Mouse (Mus musculus): ENCODE measurements around the gene Gm4027. TPM values are rescaled to one million over a fixed set of nuclear protein-coding genes. Genes with fewer than 3 reads are reported as not detected.
"Not testable (repeated sequence)": the region's sequence is repeated elsewhere in the genome, so short reads cannot be mapped to it uniquely, and the experiment has no call there.

The Gm4027 gene
- total RNA-seq (2021): not detected
- long read RNA-seq, experiment 1: 0 reads
- long read RNA-seq, experiment 2: 0 reads

GRCm38 (mm10) chr12:87618569-87618968, at the start of gene Gm4027:
TSS of gene Gm4027 (plus strand) at chr12:87618869.
- not testable (repeated sequence) for DNase-seq (ENCODE audit: low spot score in 2 of 2)

GRCm38 (mm10) chr12:87601388-87601787, 17.3 kb upstream of the Gm4027 start:
- not testable (repeated sequence) for DNase-seq (ENCODE audit: low spot score in 2 of 2)

DNA sequence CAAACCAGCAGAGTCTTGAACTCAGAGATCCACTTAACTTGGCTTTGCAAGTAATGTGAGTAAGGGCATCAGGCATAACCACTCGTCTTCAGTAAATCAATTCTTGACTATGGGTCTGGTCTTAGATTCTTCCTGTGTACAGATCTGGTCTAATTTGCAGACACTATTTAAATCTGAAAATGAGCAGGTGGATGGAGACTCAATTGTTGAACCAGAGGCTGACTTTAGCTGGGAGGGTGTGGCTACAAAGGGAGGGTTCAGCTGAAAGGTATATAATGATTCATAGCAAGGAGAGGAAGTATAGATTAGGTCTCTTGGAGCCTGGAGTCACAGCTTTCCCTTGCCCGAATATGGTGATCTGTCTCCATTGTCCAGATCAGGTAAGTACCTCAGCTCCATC, 16.3 kb upstream of the Gm4027 start, which contains the start of gene Oog1:
Oog1 (plus strand) TSS at position 301 of the 400 bp plus-strand sequence.
- DNase-seq (ENCODE audit: low spot score in 2 of 2): not testable (repeated sequence)

DNA sequence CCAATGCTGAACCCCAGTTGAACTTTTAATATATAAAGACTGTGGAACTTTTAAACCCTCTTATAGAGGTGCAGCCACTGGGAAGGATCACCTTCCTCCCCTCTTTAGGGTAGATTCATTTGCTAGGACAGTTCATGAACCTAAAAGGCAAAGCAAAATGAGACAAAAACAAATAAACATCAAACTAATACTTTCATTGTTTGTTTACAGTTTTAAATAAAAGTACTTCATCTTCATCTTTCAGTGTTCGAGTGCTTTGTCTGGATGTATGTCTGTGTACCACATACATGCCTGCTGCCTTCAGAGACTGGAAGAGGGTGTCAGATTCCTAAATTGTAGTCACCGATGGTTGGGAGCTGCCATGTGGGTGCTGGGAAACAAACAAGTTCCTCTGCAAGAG, 25.9 kb downstream of the Gm4027 start, which contains the start of gene Gm16381:
Gm16381 (minus strand) TSS at position 101 of the 400 bp plus-strand sequence.
- DNase-seq (ENCODE audit: low spot score in 2 of 2): not testable (repeated sequence)

- not testable (repeated sequence) for DNase-seq (ENCODE audit: low spot score in 2 of 2)
These were observed 34.4 kb downstream of the Gm4027 start for GRCm38 (mm10) chr12:87652916-87653703.

Other genes starting within 250 kb of the Gm4027 start
- gene Sptlc2, start 230.5 kb upstream of the Gm4027 start, total RNA-seq (2021): 100 to 1,000 TPM; 183 to 197 TPM
- gene Slirp, start 175.0 kb upstream of the Gm4027 start, total RNA-seq (2021): 100 to 1,000 TPM; 158 to 179 TPM
- 10 to 100 TPM; 30.2 to 33.2 TPM for gene Alkbh1, start 174.9 kb upstream of the Gm4027 start, total RNA-seq (2021)
- 10 to 100 TPM; 80.2 to 84.5 TPM for gene Snw1, start 146.6 kb upstream of the Gm4027 start, total RNA-seq (2021)
- not detected for gene Gm5788, start 124.1 kb upstream of the Gm4027 start, total RNA-seq (2021)
- not detected for gene Gm8300, start 104.6 kb upstream of the Gm4027 start, total RNA-seq (2021)
- gene Oog1, start 16.2 kb upstream of the Gm4027 start, total RNA-seq (2021): not detected
- not detected for gene Gm16381, start 25.8 kb downstream of the Gm4027 start, total RNA-seq (2021)
- gene Gm21319, start 156.9 kb downstream of the Gm4027 start, total RNA-seq (2021): not detected
- gene Gm21936, start 176.6 kb downstream of the Gm4027 start, total RNA-seq (2021): not detected
- gene BB287469, start 197.7 kb downstream of the Gm4027 start, total RNA-seq (2021): not detected
- gene Gm2001, start 223.5 kb downstream of the Gm4027 start, total RNA-seq (2021): not detected